Comparison of ENCODE assay signal across 14 mouse cellular contexts in genomic region chr17:51740246-51740645, GRCm38 (mm10).
DNase-seq lines count a peak whose midpoint lies in the region; ATAC-seq and TF ChIP-seq lines count a peak whose summit lies in the region.
"Had no signal": no experiment of that assay in that cellular context is flagged by ENCODE, and none has a peak within 500 bp of the region (broad histone marks: within the 10 kb centered on the region; RNA-seq: fewer than 3 reads in every experiment).

No protein-coding gene starts in this region.

- peak; percentile 53; the same call in 1 of the 2 replicates for ATAC-seq in intestine, embryonic 15.5 days
- no peak for ATAC-seq in intestine, postnatal 0 days
- ATAC-seq in stomach, embryonic 16.5 days (ENCODE audit: insufficient read depth, low FRiP score) = peak; percentile 44; the same call in 1 of the 2 replicates
- no peak for ATAC-seq in stomach, postnatal 0 days (ENCODE audit: low FRiP score, low TSS enrichment)
- 0 out of 2 replicates have a peak, but pooled peaks have one; percentile 40 for ATAC-seq in neural tube, embryonic 15.5 days (ENCODE audit: low FRiP score)

- no peak for TF ChIP-seq CTCF in intestine, postnatal 0 days (IDR thresholded peaks at IDR 0.05; ENCODE audit: low read depth)
- TF ChIP-seq CTCF in stomach, postnatal 0 days (IDR thresholded peaks at IDR 0.05; ENCODE audit: low read depth) = no peak

- H3K27ac ChIP-seq in intestine, embryonic 15.5 days = no peak overlapping the region
- H3K27ac ChIP-seq in intestine, postnatal 0 days (ENCODE audit: low read depth, low read length) = no peak overlapping the region
- H3K27ac ChIP-seq in stomach, embryonic 16.5 days (ENCODE audit: low read length) = no peak overlapping the region
- H3K27ac ChIP-seq in stomach, postnatal 0 days (replicated peaks) = no peak overlapping the region
- H3K27ac ChIP-seq in neural tube, embryonic 15.5 days (replicated peaks) = peak overlapping the region; percentile 25; the same call in 1 of the 2 replicates
- H3K27ac ChIP-seq: heart, embryonic 15.5 days; layer of hippocampus, adult 2 months; liver, embryonic 15.5 days had no signal

- H3K9ac ChIP-seq in intestine, embryonic 15.5 days = no peak overlapping the region
- no peak overlapping the region for H3K9ac ChIP-seq in intestine, postnatal 0 days (ENCODE audit: low read depth, low read length)
- no peak overlapping the region for H3K9ac ChIP-seq in stomach, embryonic 16.5 days (ENCODE audit: low read length)
- H3K9ac ChIP-seq in stomach, postnatal 0 days (ENCODE audit: low read length) = no peak overlapping the region
- no peak overlapping the region for H3K9ac ChIP-seq in neural tube, embryonic 15.5 days (replicated peaks)
- H3K9ac ChIP-seq: heart, embryonic 15.5 days; liver, embryonic 15.5 days had no signal

- H3K4me1 ChIP-seq in intestine, embryonic 15.5 days (replicated peaks) = 0 out of 2 replicates have a peak, but pooled peaks cover 2% of the 10 kb centered on the region
- H3K4me1 ChIP-seq in intestine, postnatal 0 days (replicated peaks; ENCODE audit: control insufficient read depth, insufficient read depth, low read length) = no peaks in the 10 kb centered on the region
- no peaks in the 10 kb centered on the region; the same call in 1 of the 2 replicates for H3K4me1 ChIP-seq in stomach, embryonic 16.5 days (ENCODE audit: control insufficient read depth, insufficient read depth, low read length)
- no peaks in the 10 kb centered on the region for H3K4me1 ChIP-seq in stomach, postnatal 0 days (replicated peaks; ENCODE audit: control insufficient read depth, insufficient read depth)
- peaks cover 17% of the 10 kb centered on the region for H3K4me1 ChIP-seq in neural tube, embryonic 15.5 days
- H3K4me1 ChIP-seq: heart, embryonic 15.5 days; liver, embryonic 15.5 days had no signal

- no peak overlapping the region for H3K4me3 ChIP-seq in intestine, embryonic 15.5 days (replicated peaks)
- no peak overlapping the region for H3K4me3 ChIP-seq in intestine, postnatal 0 days (ENCODE audit: low read depth, low read length)
- H3K4me3 ChIP-seq in stomach, embryonic 16.5 days (replicated peaks; ENCODE audit: low read length) = no peak overlapping the region
- H3K4me3 ChIP-seq in stomach, postnatal 0 days (ENCODE audit: low read depth, low read length) = no peak overlapping the region
- no peak overlapping the region for H3K4me3 ChIP-seq in neural tube, embryonic 15.5 days (replicated peaks)
- H3K4me3 ChIP-seq: heart, embryonic 15.5 days; layer of hippocampus, adult 2 months; liver, embryonic 15.5 days; myocyte had no signal

- WGBS in intestine, embryonic 15.5 days = 70% methylated on average over 15 of the region's 15 CpGs
- 73% methylated on average over 15 of the region's 15 CpGs for WGBS in intestine, postnatal 0 days
- WGBS in stomach, embryonic 16.5 days = 74% methylated on average over 15 of the region's 15 CpGs
- WGBS in stomach, postnatal 0 days = 72% methylated on average over 15 of the region's 15 CpGs
- whole genome bisulfite sequencing in neural tube, embryonic 15.5 days = 78% methylated on average over 15 of the region's 15 CpGs

- no peaks in the 10 kb centered on the region for H3K36me3 ChIP-seq in intestine, embryonic 15.5 days
- no peaks in the 10 kb centered on the region for H3K36me3 ChIP-seq in intestine, postnatal 0 days (ENCODE audit: control insufficient read depth, insufficient read depth)
- H3K36me3 ChIP-seq in stomach, embryonic 16.5 days (ENCODE audit: control insufficient read depth, insufficient read depth, low read length) = no peaks in the 10 kb centered on the region
- no peaks in the 10 kb centered on the region for H3K36me3 ChIP-seq in stomach, postnatal 0 days (ENCODE audit: control insufficient read depth, insufficient read depth, low read length)
- H3K36me3 ChIP-seq in neural tube, embryonic 15.5 days = peaks cover 4% of the 10 kb centered on the region; the same call in 1 of the 2 replicates
- H3K36me3 ChIP-seq: liver, embryonic 15.5 days had no signal

- no peak for TF ChIP-seq EP300 in stomach, postnatal 0 days (optimal IDR thresholded peaks at IDR 0.05)

- no peaks in the 10 kb centered on the region for H3K27me3 ChIP-seq in intestine, embryonic 15.5 days (replicated peaks)
- H3K27me3 ChIP-seq in intestine, postnatal 0 days (replicated peaks; ENCODE audit: control insufficient read depth, insufficient read depth, low read length) = no peaks in the 10 kb centered on the region
- H3K27me3 ChIP-seq in stomach, embryonic 16.5 days (ENCODE audit: control insufficient read depth, insufficient read depth, low read length) = no peaks in the 10 kb centered on the region
- no peaks in the 10 kb centered on the region for H3K27me3 ChIP-seq in stomach, postnatal 0 days (ENCODE audit: control insufficient read depth, insufficient read depth, low read length)
- no peaks in the 10 kb centered on the region for H3K27me3 ChIP-seq in neural tube, embryonic 15.5 days (replicated peaks)
- H3K27me3 ChIP-seq: heart, embryonic 15.5 days; liver, embryonic 15.5 days had no signal

- no peak for DNase-seq in stomach, postnatal 0 days (ENCODE audit: low spot score)
- peak; percentile 16 for DNase-seq in R1 (ENCODE audit: low read depth, low spot score)
- DNase-seq in lung, postnatal 25 days (ENCODE audit: low spot score) = no peak
- DNase-seq: adrenal gland, postnatal 14 days; cerebellum, postnatal 25 days; left cerebral cortex, postnatal 4 days had no signal

- no peak overlapping the region for H3K4me2 ChIP-seq in intestine, embryonic 15.5 days (replicated peaks)
- no peak overlapping the region for H3K4me2 ChIP-seq in intestine, postnatal 0 days (replicated peaks; ENCODE audit: low read depth)
- H3K4me2 ChIP-seq in stomach, embryonic 16.5 days (ENCODE audit: low read depth, low read length) = no peak overlapping the region
- no peak overlapping the region for H3K4me2 ChIP-seq in stomach, postnatal 0 days (replicated peaks; ENCODE audit: low read depth)
- no peak overlapping the region for H3K4me2 ChIP-seq in neural tube, embryonic 15.5 days
- H3K4me2 ChIP-seq: heart, embryonic 15.5 days; liver, embryonic 15.5 days had no signal

- no peaks in the 10 kb centered on the region for H3K9me3 ChIP-seq in intestine, embryonic 15.5 days
- H3K9me3 ChIP-seq in intestine, postnatal 0 days (ENCODE audit: control insufficient read depth) = no peaks in the 10 kb centered on the region
- H3K9me3 ChIP-seq in stomach, embryonic 16.5 days (replicated peaks; ENCODE audit: control insufficient read depth, low read length) = no peaks in the 10 kb centered on the region
- H3K9me3 ChIP-seq in stomach, postnatal 0 days (ENCODE audit: control insufficient read depth, low read length) = no peaks in the 10 kb centered on the region
- H3K9me3 ChIP-seq in neural tube, embryonic 15.5 days (replicated peaks) = no peaks in the 10 kb centered on the region
- H3K9me3 ChIP-seq: heart, embryonic 15.5 days; liver, embryonic 15.5 days had no signal

Comparison
In these comparisons a context has a peak if more than half of its experiments do, and no peak if none do; other contexts are left out.
1. ATAC-seq: peak in intestine, embryonic 15.5 days (single experiment), stomach, embryonic 16.5 days (single experiment) and neural tube, embryonic 15.5 days (single experiment); none in intestine, postnatal 0 days (single experiment) and stomach, postnatal 0 days (single experiment).